Mouse (Mus musculus) hindbrain, embryonic 14.5 days (tissue): ENCODE data around the gene Nek2. TPM values are rescaled to one million over a fixed set of nuclear protein-coding genes. Genes with fewer than 3 reads are reported as not detected.

ENCODE experiments used
- ATAC-seq: fragments of 200-750 bp; cut with Nextera tagmentation; 2 replicates; pipeline ENCODE4 v1.8.0; 2017; ENCODE audit warnings: moderate number of reproducible peaks, mild to moderate bottlenecking, moderate TSS enrichment, moderate library complexity; ENCODE audit not compliant: low FRiP score
- DNase-seq: peaks from one replicate; pipeline ENCODE4 v3.0.0-alpha.2; 2015; ENCODE audit warnings: low spot score
- H3K27ac ChIP-seq: fragments of 300-500 bp; sonication (generic); 2 replicates; pipeline ENCODE4 v1.5.1; 2014; ENCODE audit warnings: mild to moderate bottlenecking, moderate library complexity
- H3K27me3 ChIP-seq: fragments of 300-500 bp; sonication (generic); 2 replicates; pipeline ENCODE4 v1.6.1; 2014; ENCODE audit warnings: mild to moderate bottlenecking, low read length, mixed read lengths; ENCODE audit not compliant: control insufficient read depth, insufficient read depth
- H3K36me3 ChIP-seq: fragments of 300-500 bp; sonication (generic); replicated peaks from 2 replicates; pipeline ENCODE4 v1.6.1; 2014; ENCODE audit not compliant: control insufficient read depth, insufficient read depth
- H3K4me1 ChIP-seq: fragments of 300-500 bp; sonication (generic); replicated peaks from 2 replicates; pipeline ENCODE4 v1.6.1; 2014; ENCODE audit warnings: antibody characterized with exemption, low read length, mixed read lengths; ENCODE audit not compliant: control insufficient read depth, insufficient read depth
- H3K4me2 ChIP-seq: fragments of 300-500 bp; sonication (generic); replicated peaks from 2 replicates; pipeline ENCODE4 v1.6.1; 2014; ENCODE audit warnings: mild to moderate bottlenecking, moderate library complexity
- H3K4me3 ChIP-seq: fragments of 300-500 bp; sonication (generic); replicated peaks from 2 replicates; pipeline ENCODE4 v1.5.1; 2014; ENCODE audit warnings: mild to moderate bottlenecking, low read length
- H3K9ac ChIP-seq: fragments of 300-500 bp; sonication (generic); 2 replicates; pipeline ENCODE4 v1.6.1; 2014
- H3K9me3 ChIP-seq: fragments of 300-500 bp; sonication (generic); 2 replicates; pipeline ENCODE4 v1.6.1; 2016; ENCODE audit warnings: low read length; ENCODE audit not compliant: control insufficient read depth
- WGBS: fragments of 180-500 bp; shearing (Covaris S2); extraction: QIAGEN DNeasy Blood & Tissue Kit; methylation state at CpG from one replicate; pipeline ENCODE4 v1.1.7; 2014; 5-methylcytosine and 5-hydroxymethylcytosine counted together
- polyA plus RNA-seq: library from polyadenylated mRNA; unstranded; fragments of >200 nt; fragmentation: Nextera tagmentation; extraction: Ambion mirVana; gene quantifications from 2 replicates; pipeline ENCODE4 v1.2.1, GENCODE M21; 2014

The Nek2 gene
- polyA plus RNA-seq, result 6.2 and 7.4 TPM in 2 replicates

- Histone ChIP-seq H3K27me3 (no peaks in the 10 kb centered on the region), H3K4me2 (peak within 1 kb of the TSS; percentile 60), H3K27ac (no peak within 1 kb of the TSS), H3K36me3 (no peaks in the 10 kb centered on the region), H3K9me3 (no peaks in the 10 kb centered on the region), H3K9ac (peak within 1 kb of the TSS; percentile 47; the same call in 1 of the 2 replicates), H3K4me3 (peak within 1 kb of the TSS; percentile 68), H3K4me1 (0 out of 2 replicates have a peak, but pooled peaks cover 9% of the 10 kb centered on the region)
- DNase-seq (peak; percentile 99), ATAC-seq (peak; percentile 96)
- under 1% methylated on average over 79 of the region's 79 CpGs for WGBS
Observed at GRCm38 (mm10) chr1:191821326-191822091, at the start of gene Nek2. Gene Nek2 (plus strand): TSS chr1:191821444.

GRCm38 (mm10) chr1:191774106-191774505, 47.1 kb upstream of the Nek2 start:
- Histone ChIP-seq H3K9me3 (no peaks in the 10 kb centered on the region), H3K4me3 (no peak overlapping the region), H3K27ac (no peak overlapping the region), H3K4me2 (no peak overlapping the region), H3K36me3 (peaks cover 71% of the 10 kb centered on the region), H3K4me1 (no peaks in the 10 kb centered on the region), H3K27me3 (no peaks in the 10 kb centered on the region), H3K9ac (no peak overlapping the region)
- DNase-seq (no peak), ATAC-seq (no peak)
- WGBS, result 80% methylated on average over 5 of the region's 5 CpGs

- WGBS, result 90% methylated on average over 8 of the region's 8 CpGs
- Histone ChIP-seq H3K27ac (no peak overlapping the region), H3K4me3 (no peak overlapping the region), H3K9me3 (no peaks in the 10 kb centered on the region), H3K36me3 (peaks cover 75% of the 10 kb centered on the region), H3K4me2 (no peak overlapping the region), H3K9ac (no peak overlapping the region), H3K27me3 (no peaks in the 10 kb centered on the region), H3K4me1 (no peaks in the 10 kb centered on the region)
- DNase-seq (no peak), ATAC-seq (no peak)
Observed at GRCm38 (mm10) chr1:191775116-191775515, 46.1 kb upstream of the Nek2 start.

GRCm38 (mm10) chr1:191777521-191777920, 43.7 kb upstream of the Nek2 start:
- 84% methylated on average over 8 of the region's 8 CpGs for WGBS
- no peak overlapping the region for H3K27ac ChIP-seq
- no peaks in the 10 kb centered on the region for H3K9me3 ChIP-seq
- H3K4me3 ChIP-seq, result no peak overlapping the region
- no peaks in the 10 kb centered on the region for H3K27me3 ChIP-seq
- no peak overlapping the region for H3K4me2 ChIP-seq
- H3K4me1 ChIP-seq, result no peaks in the 10 kb centered on the region
- DNase-seq (no peak), ATAC-seq (no peak)
- H3K9ac ChIP-seq, result no peak overlapping the region
- H3K36me3 ChIP-seq, result peaks cover 61% of the 10 kb centered on the region

- no peaks in the 10 kb centered on the region for H3K9me3 ChIP-seq
- peaks cover 40% of the 10 kb centered on the region for H3K36me3 ChIP-seq
- no peak overlapping the region for H3K27ac ChIP-seq
- no peak for DNase-seq
- 90% methylated on average over 1 of the region's 1 CpGs for WGBS
- H3K4me2 ChIP-seq, result no peak overlapping the region
- ATAC-seq, result no peak
- H3K4me1 ChIP-seq, result no peaks in the 10 kb centered on the region
- H3K9ac ChIP-seq, result no peak overlapping the region
- no peaks in the 10 kb centered on the region for H3K27me3 ChIP-seq
- no peak overlapping the region for H3K4me3 ChIP-seq
Observed at GRCm38 (mm10) chr1:191780470-191780869, 40.8 kb upstream of the Nek2 start.

- Histone ChIP-seq H3K4me3 (no peak overlapping the region), H3K9me3 (peaks cover 11% of the 10 kb centered on the region), H3K4me2 (no peak overlapping the region), H3K27ac (no peak overlapping the region), H3K36me3 (no peaks in the 10 kb centered on the region; the same call in 1 of the 2 replicates), H3K4me1 (no peaks in the 10 kb centered on the region), H3K27me3 (no peaks in the 10 kb centered on the region), H3K9ac (no peak overlapping the region)
- no peak for DNase-seq
- 48% methylated on average over 11 of the region's 11 CpGs for WGBS
- no peak for ATAC-seq
Observed at GRCm38 (mm10) chr1:191785108-191785507, 36.1 kb upstream of the Nek2 start.

GRCm38 (mm10) chr1:191786255-191786654, 35.0 kb upstream of the Nek2 start:
- Histone ChIP-seq H3K9me3 (peaks cover 12% of the 10 kb centered on the region), H3K36me3 (no peaks in the 10 kb centered on the region), H3K27ac (no peak overlapping the region), H3K9ac (no peak overlapping the region), H3K27me3 (no peaks in the 10 kb centered on the region), H3K4me1 (no peaks in the 10 kb centered on the region), H3K4me3 (no peak overlapping the region), H3K4me2 (no peak overlapping the region)
- ATAC-seq (no peak), DNase-seq (no peak)
- WGBS, result 73% methylated on average over 6 of the region's 6 CpGs

GRCm38 (mm10) chr1:191787379-191787778, 33.9 kb upstream of the Nek2 start:
- no peak for DNase-seq
- ATAC-seq, result no peak
- WGBS, result 36% methylated on average over 4 of the region's 4 CpGs
- Histone ChIP-seq H3K27me3 (no peaks in the 10 kb centered on the region), H3K9me3 (peaks cover 12% of the 10 kb centered on the region), H3K9ac (no peak overlapping the region), H3K27ac (no peak overlapping the region), H3K4me1 (no peaks in the 10 kb centered on the region), H3K4me3 (no peak overlapping the region), H3K36me3 (no peaks in the 10 kb centered on the region), H3K4me2 (no peak overlapping the region)

GRCm38 (mm10) chr1:191792991-191793390, 28.3 kb upstream of the Nek2 start:
- no peaks in the 10 kb centered on the region for H3K27me3 ChIP-seq
- DNase-seq (no peak), ATAC-seq (no peak)
- H3K36me3 ChIP-seq, result no peaks in the 10 kb centered on the region
- H3K4me1 ChIP-seq, result no peaks in the 10 kb centered on the region
- no peak overlapping the region for H3K4me3 ChIP-seq
- peaks cover 12% of the 10 kb centered on the region for H3K9me3 ChIP-seq
- 79% methylated on average over 8 of the region's 8 CpGs for WGBS
- H3K9ac ChIP-seq, result no peak overlapping the region
- H3K4me2 ChIP-seq, result no peak overlapping the region
- no peak overlapping the region for H3K27ac ChIP-seq
